Mouse (Mus musculus): ENCODE data around the gene Olfr177.

Gene Olfr177

GRCm38 (mm10) chr16:58874668-58875067 is at the start of gene Olfr177:
Gene Olfr177, minus strand, starts transcription at chr16:58874768.
- no peak for DNase-seq

GRCm38 (mm10) chr16:58891963-58892362 is 17.4 kb upstream of the Olfr177 start, which contains the start of gene Olfr178:
Gene Olfr178, minus strand, starts transcription at chr16:58892063.
- DNase-seq = no peak

GRCm38 (mm10) chr16:58884416-58884815 is 9.8 kb upstream of the Olfr177 start:
- DNase-seq = no peak

- no peak for DNase-seq
These were observed 13.1 kb downstream of the Olfr177 start for GRCm38 (mm10) chr16:58861479-58861878.

- DNase-seq = no peak
These were observed 14.4 kb downstream of the Olfr177 start for GRCm38 (mm10) chr16:58860032-58860737.

- DNase-seq = no peak
These were observed 47.7 kb downstream of the Olfr177 start, which contains the start of gene Olfr175-ps1 for GRCm38 (mm10) chr16:58826732-58827319. Gene Olfr175-ps1, minus strand, starts transcription at chr16:58826782.
